Mouse (Mus musculus) forelimb bud, embryonic 11.5 days (tissue): ENCODE measurements at regions not wholly inside any gene's neighbourhood (a gene's known extent, or its start where the extent isn't known, plus 50 kb on each side); places are given as distances from the start of the nearest gene placed in this dataset.

Source experiments
- DNase-seq: peaks from one replicate; pipeline ENCODE4 v3.0.0-alpha.2; 2012; ENCODE audit warnings: low read depth, low spot score

DNA sequence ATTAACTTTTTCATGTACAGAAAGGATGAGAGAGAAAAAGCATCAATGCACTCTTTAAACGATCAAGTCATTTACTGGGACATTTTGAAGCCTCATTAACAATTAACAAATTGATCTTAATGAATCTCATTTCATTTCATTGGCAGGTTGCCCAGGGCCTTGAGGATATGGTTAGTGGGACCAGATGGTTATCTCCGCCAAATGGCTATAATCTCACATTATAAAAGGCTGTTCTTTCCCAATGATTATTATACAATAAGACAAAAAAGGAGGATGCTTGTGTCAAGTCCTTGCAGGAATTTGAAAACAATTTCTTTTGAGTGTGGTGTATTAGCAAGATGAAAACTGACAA is 185.3 kb downstream of the Snx13 start:
- no peak for DNase-seq

DNA sequence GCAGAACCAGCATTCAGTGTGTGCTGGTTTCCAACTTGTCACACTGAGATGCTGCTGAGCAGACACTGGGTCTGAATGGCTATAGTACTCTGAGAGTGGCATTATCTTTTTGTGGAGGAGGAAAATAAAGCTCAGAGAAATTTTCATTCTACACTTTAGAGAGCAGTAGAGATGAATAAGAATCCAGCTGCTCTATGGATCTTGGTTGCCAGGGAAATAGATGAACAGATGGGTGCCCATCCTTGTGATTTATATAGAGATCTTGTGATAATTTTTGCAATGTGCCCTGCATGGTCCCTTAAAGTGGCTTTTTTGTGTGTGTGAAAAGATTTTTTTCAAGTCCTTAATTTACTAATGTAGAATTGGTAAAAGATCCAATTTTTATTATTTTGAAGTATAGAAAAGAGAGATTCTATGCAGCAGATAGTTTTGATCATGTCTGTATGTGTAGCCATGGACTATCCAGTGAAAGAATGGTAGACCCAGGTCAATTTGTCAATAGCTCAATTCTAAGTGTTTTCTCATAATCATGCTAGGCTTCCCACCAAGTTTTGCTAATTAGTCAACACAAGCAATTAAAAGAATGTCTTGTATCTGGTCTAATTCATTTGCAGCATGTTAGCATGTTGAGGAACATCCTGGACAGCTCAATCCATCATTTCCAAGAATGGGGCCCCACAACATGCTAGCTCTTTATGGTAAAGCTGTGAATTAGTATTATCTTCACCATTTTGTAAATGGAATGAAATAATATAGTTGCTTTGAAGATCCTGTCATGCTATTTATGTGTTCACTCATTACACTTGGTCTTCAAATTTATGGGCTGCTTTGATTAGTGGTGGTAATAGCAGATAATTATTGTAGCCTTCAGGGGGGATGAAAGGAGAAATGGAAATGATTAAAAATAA is 184.7 kb downstream of the Snx13 start:
- no peak for DNase-seq

DNA sequence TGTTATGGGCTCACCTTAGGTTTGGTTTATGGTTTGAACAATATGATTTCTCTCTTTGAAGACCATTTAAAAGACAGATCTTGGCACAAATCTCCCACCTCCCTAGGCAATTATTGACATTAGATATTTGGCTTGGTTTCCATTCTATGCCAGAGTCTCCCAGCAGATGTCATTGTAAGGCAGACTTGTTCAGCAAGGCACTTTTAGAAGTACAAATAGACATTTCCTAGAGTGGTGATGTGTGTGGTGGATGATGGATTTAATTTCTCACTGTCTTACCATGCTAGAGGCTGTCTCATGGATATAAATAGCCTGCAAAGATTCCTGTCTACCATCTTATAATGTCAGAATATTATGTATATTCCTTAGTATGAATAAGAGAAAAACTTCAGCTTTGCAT is 173.4 kb downstream of the Snx13 start:
- no peak for DNase-seq

DNA sequence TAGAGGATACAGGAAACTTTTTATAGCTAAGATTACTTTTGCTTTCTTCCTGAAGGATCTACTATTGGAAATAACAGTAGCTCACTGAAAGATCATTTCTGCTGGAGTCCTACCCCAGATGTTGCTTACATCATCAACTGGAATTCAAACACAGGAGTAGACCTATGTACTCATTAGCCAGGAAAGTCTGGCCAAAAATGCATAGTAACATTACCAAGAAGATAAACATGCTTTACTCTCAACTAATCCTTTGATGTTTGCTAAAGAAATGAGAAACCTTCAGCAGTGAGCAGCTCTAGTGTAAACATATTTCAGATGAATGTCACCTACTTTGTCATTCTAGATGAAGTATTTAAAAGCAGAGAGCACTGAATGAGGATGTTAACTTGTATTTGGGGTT is 173.0 kb downstream of the Snx13 start:
- no peak for DNase-seq

DNA sequence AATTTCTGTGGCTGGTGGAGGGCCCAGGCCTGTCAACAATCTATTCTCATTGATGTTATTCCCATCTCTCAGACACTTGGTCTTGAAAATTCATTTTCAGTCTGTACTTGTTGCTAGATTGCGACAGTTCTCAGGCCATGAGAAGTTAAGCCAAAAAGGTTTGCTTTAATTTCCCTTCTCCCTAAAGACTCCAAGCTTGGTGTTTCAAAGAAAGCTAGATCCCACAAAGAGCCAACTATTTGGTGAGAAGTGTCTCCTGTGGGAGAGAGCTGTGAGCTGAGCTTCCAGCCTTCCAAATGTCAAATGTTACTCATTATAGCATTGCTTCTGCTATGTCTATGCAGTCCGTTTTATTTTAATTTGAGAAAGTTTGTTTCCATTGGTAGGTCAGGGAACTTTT is 169.7 kb downstream of the Snx13 start:
- DNase-seq: no peak

DNA sequence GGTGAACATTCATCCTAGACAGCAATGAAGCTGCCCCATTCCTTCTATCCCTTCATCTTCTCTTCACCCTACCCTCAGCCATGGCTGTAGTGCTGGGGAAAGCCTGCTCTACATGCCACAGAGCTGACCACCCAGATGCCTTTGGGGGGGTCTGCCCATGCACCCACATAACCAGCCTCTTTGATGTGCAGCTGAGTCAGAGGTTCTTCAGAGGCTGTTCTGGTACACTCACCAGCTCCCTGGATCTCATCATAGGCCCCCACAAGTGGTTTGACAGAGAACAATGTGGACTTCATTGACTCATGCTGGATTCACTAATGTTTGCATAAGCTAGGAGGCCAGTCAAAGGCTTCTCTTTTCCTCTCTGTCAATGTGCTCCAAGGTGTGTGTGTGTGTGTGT is 162.4 kb downstream of the Snx13 start:
- DNase-seq: no peak

DNA sequence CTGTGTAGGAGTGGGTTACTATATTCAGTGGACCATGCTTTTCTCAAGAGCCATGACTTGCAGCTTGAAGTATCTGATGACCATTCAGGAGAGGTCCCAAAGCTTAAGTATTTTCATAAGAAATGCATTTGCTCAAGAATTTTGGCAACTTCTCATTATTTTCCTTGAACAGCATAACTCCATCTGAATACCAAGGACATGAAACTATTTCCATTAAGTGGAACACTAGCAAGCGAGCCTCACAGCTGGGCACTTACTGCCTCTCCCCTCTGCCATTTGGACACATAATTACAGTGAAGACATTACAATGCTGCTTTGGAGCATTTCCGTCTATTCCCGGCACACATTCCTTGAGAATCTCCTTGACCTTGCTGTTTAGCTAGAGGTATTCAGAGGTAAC is 160.6 kb downstream of the Snx13 start:
- no peak for DNase-seq

DNA sequence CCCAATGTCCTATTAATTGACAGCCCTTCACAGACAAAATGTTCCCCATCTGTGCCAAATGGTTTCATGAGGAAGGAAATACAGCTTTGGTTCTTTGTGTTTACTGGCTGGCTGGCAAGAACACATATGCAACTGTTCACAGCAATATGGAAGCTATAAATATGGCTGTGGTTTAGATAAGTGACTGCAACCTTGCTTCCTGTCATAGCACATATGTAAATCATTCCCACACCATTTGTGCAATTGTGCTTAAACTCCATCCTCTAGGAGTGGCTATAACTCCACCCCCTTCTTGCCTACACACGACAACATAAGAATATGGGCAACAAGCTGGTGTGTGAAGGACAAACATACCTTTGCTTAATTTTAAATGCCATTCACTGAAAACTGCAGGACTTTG is 156.4 kb downstream of the Snx13 start:
- DNase-seq: no peak

DNA sequence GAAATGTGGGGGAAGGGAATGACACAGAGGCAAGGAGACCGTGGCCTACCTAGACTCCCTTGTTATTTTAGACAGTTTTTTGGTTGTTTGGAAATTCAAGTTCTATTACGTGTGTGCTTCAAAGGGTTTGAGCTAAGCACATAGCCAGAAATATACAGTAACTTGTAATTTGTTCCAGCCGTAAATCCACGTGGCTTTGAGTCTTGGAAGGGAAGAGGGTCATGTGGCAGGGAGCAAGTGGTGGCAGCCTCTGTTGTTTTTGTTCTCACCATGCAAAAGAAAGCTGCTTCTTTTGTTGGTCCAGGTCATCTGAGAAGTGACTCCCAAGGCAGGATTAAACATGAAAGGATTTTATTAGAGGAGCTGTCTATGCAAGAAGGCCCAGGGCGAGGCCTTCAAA is 153.1 kb downstream of the Snx13 start:
- no peak for DNase-seq
